23 mouse cellular contexts compared by ENCODE assay signal in the genomic region with DNA sequence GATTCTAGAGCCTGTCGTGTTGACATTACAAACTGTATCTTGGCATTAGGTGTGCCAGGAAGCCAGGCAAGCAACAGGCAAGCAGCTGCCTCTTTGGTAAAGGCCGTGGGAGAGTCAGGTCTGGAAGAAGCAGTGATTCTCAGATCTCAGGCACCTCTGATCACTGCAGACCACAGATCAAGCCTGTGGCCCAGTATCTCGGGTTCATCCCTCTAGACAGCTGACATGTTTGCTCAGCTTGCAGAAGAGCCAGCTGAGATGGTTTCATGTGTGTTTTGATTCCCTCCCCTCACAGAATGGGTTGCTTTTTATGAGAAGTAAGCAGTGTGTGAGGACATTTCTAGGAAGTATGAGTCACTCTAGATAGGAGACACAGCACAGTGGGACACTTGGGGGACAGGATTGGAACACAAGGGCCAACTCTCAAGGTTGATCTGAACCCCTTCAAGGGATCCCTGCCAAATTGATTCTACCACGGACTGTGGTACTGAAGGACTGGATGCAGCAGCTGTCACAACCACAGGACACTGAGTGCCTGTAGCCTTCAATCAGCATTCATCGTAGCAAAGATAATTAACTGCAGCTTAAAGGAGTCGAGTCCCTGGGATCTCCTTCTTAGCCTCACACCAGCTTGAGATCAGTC. TPM values are rescaled to one million over a fixed set of nuclear protein-coding genes. Genes with fewer than 3 reads are reported as not detected.
A peak's percentile ranks its signal among the peaks of the same experiment; 100 is the strongest.
DNase-seq lines count a peak whose midpoint lies in the region; ATAC-seq and TF ChIP-seq lines count a peak whose summit lies in the region.
"Had no signal": no experiment of that assay in that cellular context is flagged by ENCODE, and none has a peak within 500 bp of the region (broad histone marks: within the 10 kb centered on the region; RNA-seq: fewer than 3 reads in every experiment).

No protein-coding gene starts in this region.

- no peak overlapping the region for H3K4me3 ChIP-seq in heart, postnatal 0 days (ENCODE audit: low read depth, low read length)
- H3K4me3 ChIP-seq in embryonic facial prominence, embryonic 14.5 days (ENCODE audit: low read depth, low read length), result no peak overlapping the region
- H3K4me3 ChIP-seq: erythroblast, embryonic 14.5 days; forebrain, embryonic 15.5 days; left cerebral cortex, adult 2 months; limb, embryonic 12.5 days; liver, embryonic 13.5 days; megakaryocyte, embryonic 14.5 days; neural tube, embryonic 12.5 days had no signal

- DNase-seq in cerebellum, postnatal 10 days, result peak; percentile 53 to 65
- no peak for DNase-seq in cerebellum, postnatal 4 days (ENCODE audit: low spot score in 2 of 2)
- peak; percentile 37 for DNase-seq in heart, postnatal 0 days (ENCODE audit: low spot score)
- no peak for DNase-seq in heart, postnatal 4 days
- DNase-seq in 3T3-L1 (ENCODE audit: low read depth, low spot score), result peak; percentile 33
- peak; percentile 42 for DNase-seq in embryonic facial prominence, embryonic 14.5 days (ENCODE audit: low spot score)
- no peak for DNase-seq in testis, postnatal 14 days (ENCODE audit: low spot score)
- DNase-seq in spleen, postnatal 10 days (ENCODE audit: low spot score in 2 of 2), result no peak
- DNase-seq: B cell, adult 2 months; cerebellum, postnatal 14 days; kidney, adult 11 months; kidney, postnatal 14 days; liver, embryonic 13.5 days; right cerebral cortex, postnatal 14 days; thymus, postnatal 4 days had no signal

- no peak for TF ChIP-seq CTCF in heart, postnatal 0 days (IDR thresholded peaks at IDR 0.05; ENCODE audit: low read depth)

- ATAC-seq in heart, postnatal 0 days (ENCODE audit: insufficient read depth, low read depth), result peak; percentile 37; the same call in 1 of the 2 replicates
- ATAC-seq in embryonic facial prominence, embryonic 14.5 days (ENCODE audit: low read depth), result no peak
- ATAC-seq: forebrain, embryonic 15.5 days; midbrain, embryonic 16.5 days had no signal

- H3K4me1 ChIP-seq in heart, postnatal 0 days (ENCODE audit: control insufficient read depth, insufficient read depth), result peaks cover 4% of the 10 kb centered on the region
- H3K4me1 ChIP-seq in embryonic facial prominence, embryonic 14.5 days (ENCODE audit: control insufficient read depth, insufficient read depth, low read length), result peaks cover 11% of the 10 kb centered on the region; the same call in 1 of the 2 replicates
- H3K4me1 ChIP-seq: forebrain, embryonic 15.5 days had no signal

- peak overlapping the region; percentile 28; the same call in 1 of the 2 replicates for H3K27ac ChIP-seq in heart, postnatal 0 days (ENCODE audit: low read depth)
- H3K27ac ChIP-seq in embryonic facial prominence, embryonic 14.5 days (replicated peaks; ENCODE audit: low read depth, low read length), result no peak overlapping the region
- H3K27ac ChIP-seq: forebrain, embryonic 15.5 days; left cerebral cortex, adult 2 months; limb, embryonic 12.5 days; liver, embryonic 13.5 days; neural tube, embryonic 12.5 days had no signal

- no peak for TF ChIP-seq EP300 in heart, postnatal 0 days (IDR thresholded peaks at IDR 0.05; ENCODE audit: low read depth)

- H3K9me3 ChIP-seq in heart, postnatal 0 days (replicated peaks; ENCODE audit: control insufficient read depth, low read length), result no peaks in the 10 kb centered on the region
- no peaks in the 10 kb centered on the region for H3K9me3 ChIP-seq in embryonic facial prominence, embryonic 14.5 days (ENCODE audit: control insufficient read depth, low read length)
- H3K9me3 ChIP-seq: forebrain, embryonic 15.5 days; limb, embryonic 12.5 days; liver, embryonic 13.5 days; neural tube, embryonic 12.5 days had no signal

- H3K36me3 ChIP-seq in heart, postnatal 0 days (replicated peaks; ENCODE audit: control insufficient read depth, insufficient read depth, low read length), result no peaks in the 10 kb centered on the region
- H3K36me3 ChIP-seq in embryonic facial prominence, embryonic 14.5 days (ENCODE audit: control insufficient read depth, insufficient read depth, low read length), result no peaks in the 10 kb centered on the region
- H3K36me3 ChIP-seq: forebrain, embryonic 15.5 days; limb, embryonic 12.5 days; liver, embryonic 13.5 days; neural tube, embryonic 12.5 days had no signal

- no peak overlapping the region for H3K9ac ChIP-seq in heart, postnatal 0 days (replicated peaks; ENCODE audit: low read depth, low read length)
- no peak overlapping the region for H3K9ac ChIP-seq in embryonic facial prominence, embryonic 14.5 days (ENCODE audit: low read depth, low read length)
- H3K9ac ChIP-seq: forebrain, embryonic 15.5 days; limb, embryonic 12.5 days; liver, embryonic 13.5 days; neural tube, embryonic 12.5 days had no signal

- no peak overlapping the region for H3K4me2 ChIP-seq in heart, postnatal 0 days (ENCODE audit: low read depth, low read length)
- no peak overlapping the region for H3K4me2 ChIP-seq in embryonic facial prominence, embryonic 14.5 days (ENCODE audit: low read depth, low read length)
- H3K4me2 ChIP-seq: forebrain, embryonic 15.5 days; limb, embryonic 12.5 days; liver, embryonic 13.5 days; neural tube, embryonic 12.5 days had no signal

- WGBS in heart, postnatal 0 days, result 43% methylated on average over 6 of the region's 6 CpGs
- WGBS in embryonic facial prominence, embryonic 14.5 days, result 39% methylated on average over 6 of the region's 6 CpGs

- H3K27me3 ChIP-seq in heart, postnatal 0 days (ENCODE audit: control insufficient read depth, insufficient read depth, low read length), result no peaks in the 10 kb centered on the region
- H3K27me3 ChIP-seq in embryonic facial prominence, embryonic 14.5 days (replicated peaks; ENCODE audit: control insufficient read depth, insufficient read depth, low read length), result no peaks in the 10 kb centered on the region
- H3K27me3 ChIP-seq: forebrain, embryonic 15.5 days; limb, embryonic 12.5 days; liver, embryonic 13.5 days; neural tube, embryonic 12.5 days had no signal

RNA-seq across cellular contexts. Expression of a gene that starts 24.7 kb away (rescaled TPM):
- total RNA-seq in heart, postnatal 0 days (2014; rRNA removed; ENCODE audit: low replicate concordance), result not detected in 2 replicates
- not detected in 2 replicates for polyA plus RNA-seq in heart, postnatal 0 days (2015; fragmentation: Nextera tagmentation; extraction: Ambion mirVana)
- under 1 TPM in 1 of 2 experiments, not detected in 1; 0.10 TPM for total RNA-seq in heart, postnatal 4 days (2021)
- 0.50 and 0.76 TPM in 2 replicates for polyA plus RNA-seq in embryonic facial prominence, embryonic 14.5 days (2014; fragmentation: Nextera tagmentation; extraction: Ambion mirVana)
- total RNA-seq: hematopoietic stem cell, adult 5-6 weeks had no signal
- polyA plus RNA-seq: midbrain, embryonic 16.5 days; neural tube, embryonic 12.5 days had no signal

Comparison
In these comparisons a context has a peak if more than half of its experiments do, and no peak if none do; other contexts are left out.
1. DNase-seq: peak in cerebellum, postnatal 10 days (2 of 2), heart, postnatal 0 days (single experiment), 3T3-L1 (single experiment) and embryonic facial prominence, embryonic 14.5 days (single experiment); none in cerebellum, postnatal 4 days (0 of 2), heart, postnatal 4 days (single experiment), testis, postnatal 14 days (single experiment) and spleen, postnatal 10 days (0 of 2).